Mouse (Mus musculus) neural tube, embryonic 12.5 days (tissue): Measurements from ENCODE around the gene Clip4. TPM values are rescaled to one million over a fixed set of nuclear protein-coding genes. Genes with fewer than 3 reads are reported as not detected.
A peak's percentile ranks its signal among the peaks of the same experiment; 100 is the strongest.

ENCODE experiments used
- ATAC-seq: fragments of 200-750 bp; cut with Nextera tagmentation; 2 replicates; pipeline ENCODE4 v1.8.0; 2017; ENCODE audit warnings: low read depth, mild to moderate bottlenecking, moderate TSS enrichment, moderate library complexity; ENCODE audit not compliant: low FRiP score
- H3K27ac ChIP-seq: fragments of 300-500 bp; sonication (generic); 2 replicates; pipeline ENCODE4 v1.5.1; 2016
- H3K27me3 ChIP-seq: fragments of 300-500 bp; sonication (generic); replicated peaks from 2 replicates; pipeline ENCODE4 v1.6.1; 2016; ENCODE audit warnings: mild to moderate bottlenecking
- H3K36me3 ChIP-seq: fragments of 300-500 bp; sonication (generic); 2 replicates; pipeline ENCODE4 v1.6.1; 2016; ENCODE audit warnings: mild to moderate bottlenecking
- H3K4me1 ChIP-seq: fragments of 300-500 bp; sonication (generic); 2 replicates; pipeline ENCODE4 v1.6.1; 2016
- H3K4me2 ChIP-seq: fragments of 300-500 bp; sonication (generic); replicated peaks from 2 replicates; pipeline ENCODE4 v1.6.1; 2016; ENCODE audit warnings: mild to moderate bottlenecking
- H3K4me3 ChIP-seq: fragments of 300-500 bp; sonication (generic); 2 replicates; pipeline ENCODE4 v1.5.1; 2016
- H3K9ac ChIP-seq: fragments of 300-500 bp; sonication (generic); 2 replicates; pipeline ENCODE4 v1.6.1; 2016; ENCODE audit warnings: mild to moderate bottlenecking
- H3K9me3 ChIP-seq: fragments of 300-500 bp; sonication (generic); 2 replicates; pipeline ENCODE4 v1.6.1; 2016; ENCODE audit warnings: mild to moderate bottlenecking
- WGBS: fragments of 180-500 bp; shearing (Covaris S2); methylation state at CpG from one replicate; pipeline ENCODE4 v1.1.7; 2016; 5-methylcytosine and 5-hydroxymethylcytosine counted together
- polyA plus RNA-seq: library from polyadenylated mRNA; unstranded; fragments of >200 nt; fragmentation: Nextera tagmentation; extraction: Ambion mirVana; gene quantifications from 2 replicates; pipeline ENCODE4 v1.2.1, GENCODE M21; 2016

The Clip4 gene
- polyA plus RNA-seq, 1 experiment from 2014 or later, result 9.1 TPM

DNA sequence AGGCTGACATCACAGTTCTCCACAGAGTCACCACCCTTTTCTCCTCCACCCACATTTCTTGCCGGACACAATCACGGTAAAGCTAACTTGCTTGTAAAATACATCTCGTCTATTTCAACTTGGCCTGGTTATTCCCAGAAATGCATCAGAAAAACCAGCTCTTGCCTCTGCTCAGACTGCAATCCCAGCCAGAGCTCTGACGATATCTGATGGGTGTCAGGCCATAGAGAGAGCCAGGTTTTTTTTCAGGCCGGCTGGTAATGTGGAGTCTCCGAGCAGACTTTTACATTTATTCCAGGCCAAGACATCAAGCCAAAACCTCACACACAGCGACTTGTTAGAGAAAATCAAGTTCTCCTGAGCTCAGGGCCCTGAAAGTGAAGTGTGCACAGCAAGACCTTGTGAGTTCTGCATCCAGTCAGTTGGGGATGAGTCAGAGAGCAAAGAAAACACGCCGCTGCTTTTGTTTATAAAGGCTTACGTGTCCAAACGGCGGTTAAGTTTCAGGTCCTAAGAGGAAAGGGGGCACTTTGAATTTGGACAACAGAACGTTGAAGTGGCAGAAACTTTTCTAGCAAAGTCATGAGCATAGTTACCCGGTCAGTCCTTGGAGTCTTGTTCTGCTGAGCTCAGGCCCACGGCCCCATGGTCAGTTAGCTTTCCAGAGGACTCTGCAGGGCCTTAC is 27.4 kb downstream of the Clip4 start:
- Histone ChIP-seq H3K4me1 (no peaks in the 10 kb centered on the region), H3K36me3 (peaks cover 29% of the 10 kb centered on the region), H3K4me2 (no peak overlapping the region), H3K27me3 (no peaks in the 10 kb centered on the region), H3K9me3 (no peaks in the 10 kb centered on the region), H3K4me3 (no peak overlapping the region), H3K27ac (no peak overlapping the region), H3K9ac (no peak overlapping the region)
- 88% methylated on average over 15 of the region's 15 CpGs for WGBS
- no peak for ATAC-seq

GRCm38 (mm10) chr17:71803456-71803855 is 35.2 kb downstream of the Clip4 start:
- H3K36me3 ChIP-seq, result peaks cover 21% of the 10 kb centered on the region
- no peak overlapping the region for H3K27ac ChIP-seq
- H3K27me3 ChIP-seq, result no peaks in the 10 kb centered on the region
- H3K4me2 ChIP-seq, result no peak overlapping the region
- H3K9me3 ChIP-seq, result no peaks in the 10 kb centered on the region
- WGBS, result 90% methylated on average over 6 of the region's 6 CpGs
- no peaks in the 10 kb centered on the region for H3K4me1 ChIP-seq
- H3K4me3 ChIP-seq, result no peak overlapping the region
- ATAC-seq, result no peak
- H3K9ac ChIP-seq, result no peak overlapping the region

DNA sequence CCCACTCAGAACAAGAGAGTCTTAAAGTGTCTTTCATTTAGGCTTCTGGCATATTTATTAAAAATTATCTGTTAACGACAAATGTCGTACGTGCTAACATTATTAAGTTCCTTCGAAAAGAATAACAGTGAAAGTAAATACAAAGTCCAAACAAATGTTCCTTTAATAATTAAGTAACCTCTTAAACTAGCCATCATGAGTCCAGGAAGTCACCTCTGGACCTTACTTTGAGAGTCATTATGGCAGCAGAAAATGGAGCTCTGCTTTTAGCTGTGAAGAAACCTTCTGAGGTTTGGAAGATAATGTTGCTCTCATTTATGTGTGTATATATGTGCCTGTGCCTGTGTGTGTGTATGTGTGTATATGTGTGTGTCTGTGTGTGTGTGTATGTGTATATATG is 35.6 kb downstream of the Clip4 start:
- Histone ChIP-seq H3K4me2 (no peak overlapping the region), H3K27ac (no peak overlapping the region), H3K36me3 (peaks cover 21% of the 10 kb centered on the region), H3K4me1 (no peaks in the 10 kb centered on the region), H3K9me3 (no peaks in the 10 kb centered on the region), H3K4me3 (no peak overlapping the region), H3K27me3 (no peaks in the 10 kb centered on the region), H3K9ac (no peak overlapping the region)
- no peak for ATAC-seq
- WGBS, result 92% methylated on average over 4 of the region's 4 CpGs

DNA sequence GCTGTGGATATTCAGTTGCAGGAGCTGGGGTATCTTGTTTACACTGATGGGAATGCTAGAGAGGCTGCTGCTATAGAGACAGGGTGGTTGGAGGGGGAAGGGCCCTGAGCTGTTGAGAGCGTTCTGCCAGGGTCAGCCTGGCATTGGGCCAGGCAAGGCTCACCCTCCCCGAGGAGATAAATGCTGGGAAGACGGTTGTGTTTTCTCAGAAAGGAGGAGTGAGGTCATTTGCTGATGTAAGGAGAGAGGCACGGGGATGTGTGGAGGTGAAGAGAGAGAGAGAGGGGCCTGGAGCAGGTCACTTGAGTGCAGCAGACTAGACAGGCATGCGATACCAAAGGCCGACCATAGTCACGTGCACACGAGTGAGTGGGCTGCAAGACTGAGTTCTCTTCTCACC is 42.8 kb downstream of the Clip4 start:
- no peaks in the 10 kb centered on the region for H3K27me3 ChIP-seq
- WGBS, result 64% methylated on average over 8 of the region's 8 CpGs

GRCm38 (mm10) chr17:71816136-71816864 is 48.0 kb downstream of the Clip4 start:
- Histone ChIP-seq H3K36me3 (peaks cover 17% of the 10 kb centered on the region), H3K27ac (no peak overlapping the region), H3K4me2 (no peak overlapping the region), H3K4me3 (no peak overlapping the region), H3K27me3 (no peaks in the 10 kb centered on the region), H3K9me3 (no peaks in the 10 kb centered on the region), H3K9ac (no peak overlapping the region), H3K4me1 (no peaks in the 10 kb centered on the region)
- peak; percentile 82 for ATAC-seq
- 65% methylated on average over 8 of the region's 8 CpGs for WGBS

More for the DNA sequence above, 42.8 kb downstream of the Clip4 start:
- Histone ChIP-seq H3K4me1 (no peaks in the 10 kb centered on the region), H3K9ac (no peak overlapping the region), H3K27ac (no peak overlapping the region), H3K4me2 (no peak overlapping the region), H3K4me3 (no peak overlapping the region), H3K9me3 (no peaks in the 10 kb centered on the region), H3K36me3 (peaks cover 11% of the 10 kb centered on the region; the same call in 1 of the 2 replicates)
- no peak for ATAC-seq

DNA sequence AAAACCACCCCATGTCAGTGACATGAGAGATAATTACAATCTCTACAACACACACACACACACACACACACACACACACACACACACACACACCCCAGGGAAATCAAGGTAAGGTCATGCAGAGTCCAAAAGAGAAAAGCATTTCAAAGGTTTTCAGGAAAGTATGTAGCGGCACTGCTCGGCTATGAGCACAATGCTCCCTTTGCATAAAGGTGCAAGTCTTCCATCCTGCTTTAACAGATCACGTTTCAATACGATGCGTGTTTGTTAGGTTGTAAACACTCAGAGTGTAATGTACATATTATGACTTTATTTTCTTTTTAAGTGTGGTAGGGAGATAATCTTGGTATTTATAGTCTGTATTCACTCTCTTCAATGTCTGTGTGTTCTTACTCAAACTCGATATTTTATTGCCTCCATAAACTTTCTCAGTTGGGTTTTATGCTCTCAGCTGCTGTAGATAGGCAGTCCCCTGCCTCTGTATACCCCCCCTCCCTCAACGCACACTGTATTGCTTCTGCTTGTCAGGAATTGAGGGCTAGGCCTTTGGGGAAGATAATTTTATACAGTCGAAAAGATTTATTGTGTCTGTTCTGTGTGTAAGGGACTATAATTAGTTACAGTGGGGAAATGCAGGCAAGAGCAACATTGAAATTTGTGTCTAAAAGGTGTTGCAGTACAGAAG is 55.5 kb downstream of the Clip4 start:
- H3K4me2 ChIP-seq, result no peak overlapping the region
- 52% methylated on average over 8 of the region's 8 CpGs for WGBS
- H3K36me3 ChIP-seq, result peaks cover 25% of the 10 kb centered on the region
- H3K27me3 ChIP-seq, result no peaks in the 10 kb centered on the region
- no peak overlapping the region for H3K27ac ChIP-seq
- H3K4me3 ChIP-seq, result no peak overlapping the region
- H3K9ac ChIP-seq, result no peak overlapping the region
- no peaks in the 10 kb centered on the region for H3K4me1 ChIP-seq
- peak; percentile 33; the same call in 1 of the 2 replicates for ATAC-seq
- no peaks in the 10 kb centered on the region for H3K9me3 ChIP-seq

GRCm38 (mm10) chr17:71826603-71827002 is 58.3 kb downstream of the Clip4 start:
- Histone ChIP-seq H3K4me3 (no peak overlapping the region), H3K4me1 (no peaks in the 10 kb centered on the region), H3K9ac (no peak overlapping the region), H3K27me3 (no peaks in the 10 kb centered on the region), H3K36me3 (peaks cover 18% of the 10 kb centered on the region; the same call in 1 of the 2 replicates), H3K27ac (no peak overlapping the region), H3K4me2 (no peak overlapping the region), H3K9me3 (no peaks in the 10 kb centered on the region)
- no peak for ATAC-seq
- WGBS, result 85% methylated on average over 3 of the region's 3 CpGs

DNA sequence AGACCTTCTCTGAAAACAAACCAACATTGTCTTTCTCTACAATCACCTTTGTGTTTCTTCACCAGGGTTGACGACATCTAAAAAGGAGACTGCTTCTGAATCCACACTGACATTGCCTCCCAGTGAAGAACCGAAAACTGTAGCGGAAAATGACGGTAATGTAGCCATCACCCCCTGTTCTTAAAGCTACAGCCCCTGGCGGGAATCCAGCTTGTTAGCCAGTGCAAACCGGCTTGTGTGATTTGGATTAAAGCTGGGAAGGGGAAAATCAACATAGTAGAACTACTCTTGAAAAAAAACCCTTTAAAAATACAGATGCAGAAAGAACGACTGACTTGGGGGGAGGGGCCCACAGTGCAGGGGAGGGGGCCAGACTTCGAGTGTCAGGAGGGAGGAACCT is 59.4 kb downstream of the Clip4 start:
- Histone ChIP-seq H3K9me3 (no peaks in the 10 kb centered on the region), H3K9ac (no peak overlapping the region), H3K4me3 (no peak overlapping the region), H3K4me1 (no peaks in the 10 kb centered on the region), H3K36me3 (peaks cover 18% of the 10 kb centered on the region; the same call in 1 of the 2 replicates), H3K27ac (no peak overlapping the region), H3K27me3 (no peaks in the 10 kb centered on the region), H3K4me2 (no peak overlapping the region)
- no peak for ATAC-seq
- 75% methylated on average over 8 of the region's 8 CpGs for WGBS

DNA sequence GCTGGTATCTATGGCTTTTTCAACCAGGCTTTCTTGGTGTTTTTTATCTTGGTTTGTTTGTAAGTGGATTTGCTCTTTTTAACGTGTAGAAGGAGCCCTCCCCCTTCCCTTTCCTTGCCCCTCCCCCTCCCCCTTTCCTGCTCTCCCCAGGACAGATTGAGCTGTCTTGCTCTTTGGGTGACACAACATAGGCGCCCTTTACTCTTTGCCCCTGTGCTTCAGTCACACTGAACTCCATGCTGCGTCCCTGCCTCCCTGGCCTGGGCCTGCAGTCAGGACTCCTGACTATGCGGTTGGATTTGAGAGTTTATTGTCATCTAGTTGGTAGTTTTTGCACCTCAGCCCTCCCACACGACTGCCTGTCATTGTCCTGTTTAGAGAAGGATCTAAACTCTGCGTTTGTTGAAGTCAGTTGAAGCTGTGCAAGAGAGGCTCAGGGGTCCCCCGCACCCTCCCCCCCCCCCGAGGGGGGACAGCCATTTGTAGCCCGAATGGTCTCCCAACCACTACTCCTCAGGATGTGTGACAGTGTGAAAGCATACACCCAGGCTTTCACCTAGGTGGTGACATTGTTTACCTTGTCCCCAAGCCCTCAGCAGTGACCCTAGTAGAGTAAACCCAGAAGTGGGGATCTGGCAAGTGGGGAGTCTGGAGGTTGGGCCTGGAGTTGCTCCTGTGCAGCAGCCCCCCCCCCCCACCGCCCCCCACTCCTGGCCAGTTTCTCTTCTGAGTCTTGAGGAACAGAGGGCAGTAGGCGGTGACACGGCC is 60.6 kb downstream of the Clip4 start:
- Histone ChIP-seq H3K4me1 (no peaks in the 10 kb centered on the region), H3K4me2 (no peak overlapping the region), H3K27ac (no peak overlapping the region), H3K9me3 (no peaks in the 10 kb centered on the region), H3K27me3 (no peaks in the 10 kb centered on the region), H3K36me3 (peaks cover 18% of the 10 kb centered on the region; the same call in 1 of the 2 replicates), H3K4me3 (no peak overlapping the region), H3K9ac (no peak overlapping the region)
- ATAC-seq, result no peak; the same call in 1 of the 2 replicates
- 61% methylated on average over 12 of the region's 12 CpGs for WGBS

DNA sequence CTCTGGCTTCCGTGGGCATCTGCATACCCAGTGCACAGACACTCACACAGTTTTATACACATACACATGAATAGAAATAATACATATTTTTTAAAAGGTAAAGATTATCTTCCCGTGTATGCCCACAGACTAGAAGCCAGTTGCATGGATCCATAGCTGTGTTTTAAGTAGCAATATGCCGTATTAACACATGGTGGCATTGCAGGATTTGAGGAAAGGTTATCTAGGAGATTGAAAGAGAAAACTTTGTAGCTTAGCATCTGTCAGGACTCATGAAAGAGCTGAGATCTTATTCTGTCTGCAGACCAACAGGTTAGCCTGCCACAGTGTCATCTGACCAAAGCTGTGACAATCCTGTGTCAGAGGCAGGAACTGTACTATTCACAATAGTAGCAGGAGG is 63.7 kb downstream of the Clip4 start:
- H3K9me3 ChIP-seq, result no peaks in the 10 kb centered on the region
- no peaks in the 10 kb centered on the region for H3K27me3 ChIP-seq
- no peak for ATAC-seq
- no peak overlapping the region for H3K9ac ChIP-seq
- no peak overlapping the region for H3K4me2 ChIP-seq
- no peaks in the 10 kb centered on the region for H3K4me1 ChIP-seq
- no peak overlapping the region for H3K4me3 ChIP-seq
- peaks cover 9% of the 10 kb centered on the region; the same call in 1 of the 2 replicates for H3K36me3 ChIP-seq
- WGBS, result 84% methylated on average over 3 of the region's 3 CpGs
- H3K27ac ChIP-seq, result no peak overlapping the region

DNA sequence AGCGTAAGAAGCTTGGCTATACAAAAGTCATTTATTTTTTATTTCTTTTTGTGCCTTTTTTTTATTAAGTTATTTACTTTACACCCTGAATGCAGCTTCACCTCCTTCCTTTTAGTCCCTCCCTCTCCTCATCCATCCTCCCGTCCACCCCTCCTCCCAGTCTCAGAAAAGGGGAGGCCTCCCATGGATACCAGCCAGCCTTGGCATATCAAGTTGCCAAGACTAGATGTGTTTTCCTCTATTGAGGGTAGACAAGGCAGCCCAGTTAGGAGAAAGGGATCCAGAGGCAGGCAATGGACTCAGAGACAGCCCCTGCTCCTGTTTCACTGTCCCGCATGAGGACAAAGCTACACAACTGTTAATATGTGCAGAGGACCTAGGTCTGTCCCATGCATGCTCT is 93.9 kb downstream of the Clip4 start:
- H3K36me3 ChIP-seq, result peaks cover 11% of the 10 kb centered on the region
- H3K27ac ChIP-seq, result no peak overlapping the region
- no peak for ATAC-seq
- no peaks in the 10 kb centered on the region for H3K27me3 ChIP-seq
- H3K9me3 ChIP-seq, result peaks cover 6% of the 10 kb centered on the region; the same call in 1 of the 2 replicates
- no peaks in the 10 kb centered on the region for H3K4me1 ChIP-seq
- H3K9ac ChIP-seq, result no peak overlapping the region
- H3K4me2 ChIP-seq, result no peak overlapping the region
- H3K4me3 ChIP-seq, result no peak overlapping the region
- 84% methylated on average over 3 of the region's 3 CpGs for WGBS

DNA sequence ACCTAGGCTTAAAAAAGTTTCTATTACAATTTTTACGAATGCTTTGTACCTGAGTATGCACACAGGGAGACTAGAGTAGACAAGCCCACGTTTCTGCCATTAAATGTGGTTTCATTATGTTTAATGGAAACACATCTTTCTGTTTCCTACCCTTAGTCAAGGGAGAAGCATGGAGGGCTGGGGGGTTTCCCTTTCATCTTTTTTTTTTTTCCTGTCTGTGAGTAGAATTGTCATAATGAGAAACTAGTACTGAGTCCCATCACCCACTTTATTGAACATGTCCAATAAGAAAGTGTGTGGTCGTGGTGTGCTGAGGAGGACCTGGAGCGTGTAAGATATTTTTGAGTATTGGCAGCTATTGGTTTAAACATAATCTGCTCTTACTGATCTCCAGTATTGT is 94.6 kb downstream of the Clip4 start:
- H3K4me2 ChIP-seq, result no peak overlapping the region
- no peak for ATAC-seq
- peaks cover 11% of the 10 kb centered on the region for H3K36me3 ChIP-seq
- WGBS, result 92% methylated on average over 4 of the region's 4 CpGs
- H3K9me3 ChIP-seq, result peaks cover 6% of the 10 kb centered on the region; the same call in 1 of the 2 replicates
- no peaks in the 10 kb centered on the region for H3K27me3 ChIP-seq
- no peak overlapping the region for H3K27ac ChIP-seq
- H3K4me3 ChIP-seq, result no peak overlapping the region
- no peak overlapping the region for H3K9ac ChIP-seq
- H3K4me1 ChIP-seq, result no peaks in the 10 kb centered on the region
